Mouse (Mus musculus): ENCODE measurements around the gene Smyd3. TPM values are rescaled to one million over a fixed set of nuclear protein-coding genes. Genes with fewer than 3 reads are reported as not detected.

Smyd3 gene
- polyA plus RNA-seq, 1 experiment from 2014 or later: 22.3 TPM

DNA sequence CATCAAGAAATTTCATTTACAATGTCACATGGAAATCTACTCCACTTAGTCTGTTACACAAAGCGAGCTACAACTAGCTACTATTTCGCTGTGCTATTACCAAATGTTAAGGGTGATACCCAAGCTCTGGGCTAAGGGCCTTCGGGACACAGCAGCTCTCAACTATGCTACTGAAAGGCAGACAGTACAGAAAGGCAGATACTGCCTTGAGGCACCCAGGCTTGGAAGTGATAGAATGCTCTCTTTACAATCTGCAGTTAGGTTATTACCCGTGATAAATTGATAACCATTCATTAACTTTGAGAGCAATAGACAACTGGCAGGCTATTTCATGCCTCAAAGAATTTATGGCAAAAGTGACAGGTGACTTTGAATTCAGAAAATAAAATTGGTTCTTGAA is 37.0 kb downstream of the Smyd3 start:
- H3K4me3 ChIP-seq (ENCODE audit: low read depth, low read length): no peak overlapping the region
- H3K27ac ChIP-seq (ENCODE audit: low read depth): no peak overlapping the region
- no peak overlapping the region for H3K9ac ChIP-seq (ENCODE audit: low read length)
- no peak for ATAC-seq (replicated peaks; ENCODE audit: low FRiP score, low TSS enrichment, low read depth)
- H3K27me3 ChIP-seq (replicated peaks; ENCODE audit: control insufficient read depth, insufficient read depth, low read length): no peaks in the 10 kb centered on the region
- H3K4me1 ChIP-seq (replicated peaks; ENCODE audit: control insufficient read depth, insufficient read depth, low read length): 0 out of 2 replicates have a peak, but pooled peaks cover 8% of the 10 kb centered on the region
- no peak overlapping the region for H3K4me2 ChIP-seq (ENCODE audit: low read length)
- DNase-seq (ENCODE audit: low spot score): no peak
- 74% methylated on average over 4 of the region's 4 CpGs for WGBS
- H3K9me3 ChIP-seq (ENCODE audit: control insufficient read depth, low read length): no peaks in the 10 kb centered on the region
- no peaks in the 10 kb centered on the region for H3K36me3 ChIP-seq (ENCODE audit: control insufficient read depth, insufficient read depth, low read length)

GRCm38 (mm10) chr1:179477157-179477902 is 40.5 kb downstream of the Smyd3 start:
- DNase-seq (ENCODE audit: low spot score) (peak; percentile 73), ATAC-seq (replicated peaks; ENCODE audit: low FRiP score, low TSS enrichment, low read depth) (0 out of 2 replicates have a peak, but pooled peaks have one; percentile 40)

GRCm38 (mm10) chr1:179476461-179477156 is 41.2 kb downstream of the Smyd3 start:
- Histone ChIP-seq H3K9me3 (ENCODE audit: control insufficient read depth, low read length) (peaks cover 11% of the 10 kb centered on the region; the same call in 1 of the 2 replicates), H3K27me3 (replicated peaks; ENCODE audit: control insufficient read depth, insufficient read depth, low read length) (no peaks in the 10 kb centered on the region), H3K4me2 (ENCODE audit: low read length) (no peak overlapping the region), H3K4me1 (replicated peaks; ENCODE audit: control insufficient read depth, insufficient read depth, low read length) (0 out of 2 replicates have a peak, but pooled peaks cover 5% of the 10 kb centered on the region), H3K27ac (ENCODE audit: low read depth) (no peak overlapping the region), H3K4me3 (ENCODE audit: low read depth, low read length) (no peak overlapping the region), H3K36me3 (ENCODE audit: control insufficient read depth, insufficient read depth, low read length) (no peaks in the 10 kb centered on the region), H3K9ac (ENCODE audit: low read length) (no peak overlapping the region)
- WGBS: 68% methylated on average over 6 of the region's 6 CpGs
- 0 out of 2 replicates have a peak, but pooled peaks have one; percentile 60 for ATAC-seq (replicated peaks; ENCODE audit: low FRiP score, low TSS enrichment, low read depth)
- no peak for DNase-seq (ENCODE audit: low spot score)

More at GRCm38 (mm10) chr1:179477157-179477902, 40.5 kb downstream of the Smyd3 start:
- no peak overlapping the region for H3K9ac ChIP-seq (ENCODE audit: low read length)
- no peaks in the 10 kb centered on the region for H3K27me3 ChIP-seq (replicated peaks; ENCODE audit: control insufficient read depth, insufficient read depth, low read length)
- H3K4me1 ChIP-seq (replicated peaks; ENCODE audit: control insufficient read depth, insufficient read depth, low read length): 0 out of 2 replicates have a peak, but pooled peaks cover 5% of the 10 kb centered on the region
- H3K9me3 ChIP-seq (ENCODE audit: control insufficient read depth, low read length): peaks cover 9% of the 10 kb centered on the region; the same call in 1 of the 2 replicates
- no peaks in the 10 kb centered on the region for H3K36me3 ChIP-seq (ENCODE audit: control insufficient read depth, insufficient read depth, low read length)
- H3K4me3 ChIP-seq (ENCODE audit: low read depth, low read length): no peak overlapping the region
- H3K4me2 ChIP-seq (ENCODE audit: low read length): no peak overlapping the region
- no peak overlapping the region for H3K27ac ChIP-seq (ENCODE audit: low read depth)
- WGBS: 75% methylated on average over 5 of the region's 5 CpGs

DNA sequence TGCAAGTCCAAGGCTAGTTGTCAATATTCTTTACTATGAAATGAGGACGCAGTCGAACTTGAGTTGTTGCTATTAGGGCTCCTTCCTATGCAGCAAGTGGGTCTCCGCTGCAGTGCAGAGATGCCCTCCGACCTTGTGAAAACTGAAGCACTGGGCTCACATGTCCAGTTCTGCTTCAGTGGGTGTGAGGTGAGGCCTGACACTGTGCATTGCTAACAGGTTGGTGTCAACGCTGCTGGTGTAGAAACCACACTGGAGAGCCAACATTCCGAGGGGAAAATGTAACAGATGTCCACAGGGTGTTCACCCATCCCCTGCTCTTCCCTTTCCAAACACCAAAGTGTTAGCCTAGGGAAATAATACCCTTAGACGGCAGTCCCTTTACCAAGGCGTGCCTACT is 43.1 kb downstream of the Smyd3 start:
- no peaks in the 10 kb centered on the region for H3K36me3 ChIP-seq (ENCODE audit: control insufficient read depth, insufficient read depth, low read length)
- no peak overlapping the region for H3K27ac ChIP-seq (ENCODE audit: low read depth)
- no peak overlapping the region for H3K4me3 ChIP-seq (ENCODE audit: low read depth, low read length)
- H3K27me3 ChIP-seq (replicated peaks; ENCODE audit: control insufficient read depth, insufficient read depth, low read length): no peaks in the 10 kb centered on the region
- no peak for ATAC-seq (replicated peaks; ENCODE audit: low FRiP score, low TSS enrichment, low read depth)
- DNase-seq (ENCODE audit: low spot score): no peak
- H3K9me3 ChIP-seq (ENCODE audit: control insufficient read depth, low read length): peaks cover 11% of the 10 kb centered on the region; the same call in 1 of the 2 replicates
- no peak overlapping the region for H3K4me2 ChIP-seq (ENCODE audit: low read length)
- 83% methylated on average over 8 of the region's 8 CpGs for WGBS
- no peak overlapping the region for H3K9ac ChIP-seq (ENCODE audit: low read length)
- H3K4me1 ChIP-seq (replicated peaks; ENCODE audit: control insufficient read depth, insufficient read depth, low read length): no peaks in the 10 kb centered on the region

GRCm38 (mm10) chr1:179473920-179474643 is 43.8 kb downstream of the Smyd3 start:
- Histone ChIP-seq H3K27me3 (replicated peaks; ENCODE audit: control insufficient read depth, insufficient read depth, low read length) (no peaks in the 10 kb centered on the region), H3K9ac (ENCODE audit: low read length) (no peak overlapping the region), H3K4me1 (replicated peaks; ENCODE audit: control insufficient read depth, insufficient read depth, low read length) (no peaks in the 10 kb centered on the region), H3K27ac (ENCODE audit: low read depth) (no peak overlapping the region), H3K4me2 (ENCODE audit: low read length) (no peak overlapping the region), H3K9me3 (ENCODE audit: control insufficient read depth, low read length) (peaks cover 11% of the 10 kb centered on the region; the same call in 1 of the 2 replicates), H3K36me3 (ENCODE audit: control insufficient read depth, insufficient read depth, low read length) (no peaks in the 10 kb centered on the region), H3K4me3 (ENCODE audit: low read depth, low read length) (no peak overlapping the region)
- WGBS: 49% methylated on average over 17 of the region's 17 CpGs
- ATAC-seq (replicated peaks; ENCODE audit: low FRiP score, low TSS enrichment, low read depth): no peak
- DNase-seq (ENCODE audit: low spot score): no peak

GRCm38 (mm10) chr1:179467970-179468369 is 49.9 kb downstream of the Smyd3 start:
- no peak overlapping the region for H3K27ac ChIP-seq (ENCODE audit: low read depth)
- peaks cover 13% of the 10 kb centered on the region; the same call in 1 of the 2 replicates for H3K9me3 ChIP-seq (ENCODE audit: control insufficient read depth, low read length)
- DNase-seq (ENCODE audit: low spot score): no peak
- no peaks in the 10 kb centered on the region for H3K4me1 ChIP-seq (replicated peaks; ENCODE audit: control insufficient read depth, insufficient read depth, low read length)
- no peaks in the 10 kb centered on the region for H3K27me3 ChIP-seq (replicated peaks; ENCODE audit: control insufficient read depth, insufficient read depth, low read length)
- 79% methylated on average over 8 of the region's 8 CpGs for whole genome bisulfite sequencing
- ATAC-seq (replicated peaks; ENCODE audit: low FRiP score, low TSS enrichment, low read depth): no peak
- no peak overlapping the region for H3K4me2 ChIP-seq (ENCODE audit: low read length)
- H3K36me3 ChIP-seq (ENCODE audit: control insufficient read depth, insufficient read depth, low read length): no peaks in the 10 kb centered on the region
- H3K9ac ChIP-seq (ENCODE audit: low read length): no peak overlapping the region
- no peak overlapping the region for H3K4me3 ChIP-seq (ENCODE audit: low read depth, low read length)

DNA sequence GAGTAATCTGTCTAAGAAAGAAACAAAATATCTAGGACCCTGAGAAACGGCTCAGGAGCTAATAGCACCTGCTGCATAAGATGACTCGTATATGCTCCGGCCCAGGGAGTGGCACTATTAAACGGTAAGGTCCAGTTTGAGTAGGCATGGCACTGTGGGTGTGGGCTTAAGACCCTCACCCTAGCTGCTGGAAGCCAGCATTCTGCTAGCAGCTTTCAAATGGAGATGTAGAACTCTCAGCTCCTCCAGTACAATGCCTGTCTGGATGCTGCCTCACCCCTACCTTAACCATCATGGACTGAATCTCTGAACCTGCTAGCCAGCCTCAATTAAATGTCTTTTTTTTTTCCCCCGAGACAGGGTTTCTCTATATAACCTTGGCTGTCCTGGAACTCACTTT is 55.5 kb downstream of the Smyd3 start:
- H3K27me3 ChIP-seq (replicated peaks; ENCODE audit: control insufficient read depth, insufficient read depth, low read length): no peaks in the 10 kb centered on the region
- ATAC-seq (replicated peaks; ENCODE audit: low FRiP score, low TSS enrichment, low read depth): no peak
- no peak for DNase-seq (ENCODE audit: low spot score)
- no peak overlapping the region for H3K4me2 ChIP-seq (ENCODE audit: low read length)
- no peaks in the 10 kb centered on the region for H3K36me3 ChIP-seq (ENCODE audit: control insufficient read depth, insufficient read depth, low read length)
- H3K9me3 ChIP-seq (ENCODE audit: control insufficient read depth, low read length): peaks cover 3% of the 10 kb centered on the region; the same call in 1 of the 2 replicates
- WGBS: 86% methylated on average over 5 of the region's 5 CpGs
- peaks cover 9% of the 10 kb centered on the region for H3K4me1 ChIP-seq (replicated peaks; ENCODE audit: control insufficient read depth, insufficient read depth, low read length)
- no peak overlapping the region for H3K27ac ChIP-seq (ENCODE audit: low read depth)
- H3K9ac ChIP-seq (ENCODE audit: low read length): no peak overlapping the region
- no peak overlapping the region for H3K4me3 ChIP-seq (ENCODE audit: low read depth, low read length)

- Histone ChIP-seq H3K4me2 (ENCODE audit: low read length) (no peak overlapping the region), H3K4me1 (replicated peaks; ENCODE audit: control insufficient read depth, insufficient read depth, low read length) (peaks cover 9% of the 10 kb centered on the region), H3K36me3 (ENCODE audit: control insufficient read depth, insufficient read depth, low read length) (no peaks in the 10 kb centered on the region), H3K4me3 (ENCODE audit: low read depth, low read length) (no peak overlapping the region), H3K9ac (ENCODE audit: low read length) (no peak overlapping the region), H3K27me3 (replicated peaks; ENCODE audit: control insufficient read depth, insufficient read depth, low read length) (no peaks in the 10 kb centered on the region), H3K9me3 (ENCODE audit: control insufficient read depth, low read length) (peaks cover 3% of the 10 kb centered on the region; the same call in 1 of the 2 replicates), H3K27ac (ENCODE audit: low read depth) (no peak overlapping the region)
- no peak for DNase-seq (ENCODE audit: low spot score)
- WGBS: 69% methylated on average over 22 of the region's 22 CpGs
- ATAC-seq (replicated peaks; ENCODE audit: low FRiP score, low TSS enrichment, low read depth): no peak
Measured at GRCm38 (mm10) chr1:179461019-179461814, 56.6 kb downstream of the Smyd3 start.
